Mouse (Mus musculus) midbrain, embryonic 10.5 days (tissue): ENCODE data around the gene Rapgef3. TPM values are rescaled to one million over a fixed set of nuclear protein-coding genes. Genes with fewer than 3 reads are reported as not detected.
A peak's percentile ranks its signal among the peaks of the same experiment; 100 is the strongest.

ENCODE experiments used
- DNase-seq: peaks from one replicate; pipeline ENCODE4 v3.0.0-alpha.2; 2017; ENCODE audit warnings: low spot score
- H3K27ac ChIP-seq: fragments of 300-500 bp; sonication (generic); replicated peaks from 2 replicates; pipeline ENCODE4 v1.5.1; 2016; ENCODE audit warnings: mild to moderate bottlenecking
- H3K27me3 ChIP-seq: fragments of 300-500 bp; sonication (generic); 2 replicates; pipeline ENCODE4 v1.6.1; 2016; ENCODE audit warnings: low read depth, mild to moderate bottlenecking; ENCODE audit not compliant: poor library complexity, severe bottlenecking
- H3K36me3 ChIP-seq: fragments of 300-500 bp; sonication (generic); 2 replicates; pipeline ENCODE4 v1.6.1; 2016; ENCODE audit warnings: mild to moderate bottlenecking, moderate library complexity
- H3K4me1 ChIP-seq: fragments of 300-500 bp; sonication (generic); 2 replicates; pipeline ENCODE4 v1.6.1; 2016
- H3K4me3 ChIP-seq: fragments of 300-500 bp; sonication (generic); 2 replicates; pipeline ENCODE4 v1.5.1; 2016; ENCODE audit warnings: mild to moderate bottlenecking, moderate library complexity
- H3K9me3 ChIP-seq: fragments of 300-500 bp; sonication (generic); replicated peaks from 2 replicates; pipeline ENCODE4 v1.6.1; 2016; ENCODE audit warnings: mild to moderate bottlenecking
- WGBS: fragments of 180-500 bp; shearing (Covaris S2); methylation state at CpG from one replicate; pipeline ENCODE4 v1.1.7; 2016; 5-methylcytosine and 5-hydroxymethylcytosine counted together
- polyA plus RNA-seq: library from polyadenylated mRNA; unstranded; fragments of >200 nt; fragmentation: Nextera tagmentation; extraction: Ambion mirVana; gene quantifications from 2 replicates; pipeline ENCODE4 v1.2.1, GENCODE M21; 2016

Gene Rapgef3
- polyA plus RNA-seq, result 5.3 and 6.0 TPM in 2 replicates

GRCm38 (mm10) chr15:97767280-97768186 lies at the start of gene Rapgef3:
TSS of gene Rapgef3 (minus strand) at chr15:97767972.
- H3K4me3 ChIP-seq, result peak within 1 kb of the TSS; percentile 61
- no peaks in the 10 kb centered on the region for H3K36me3 ChIP-seq
- H3K27ac ChIP-seq, result peak within 1 kb of the TSS; percentile 79
- peaks cover 86% of the 10 kb centered on the region for H3K27me3 ChIP-seq
- DNase-seq, result peak; percentile 81
- under 1% methylated on average over 44 of the region's 44 CpGs for WGBS
- H3K9me3 ChIP-seq, result no peaks in the 10 kb centered on the region
- H3K4me1 ChIP-seq, result peaks cover 52% of the 10 kb centered on the region

GRCm38 (mm10) chr15:97816199-97816994 lies 48.6 kb upstream of the Rapgef3 start:
- Histone ChIP-seq H3K9me3 (no peaks in the 10 kb centered on the region), H3K4me1 (peaks cover 41% of the 10 kb centered on the region), H3K27ac (no peak overlapping the region), H3K27me3 (no peaks in the 10 kb centered on the region), H3K4me3 (no peak overlapping the region), H3K36me3 (peaks cover 22% of the 10 kb centered on the region)
- DNase-seq, result no peak
- 90% methylated on average over 17 of the region's 17 CpGs for WGBS

DNA sequence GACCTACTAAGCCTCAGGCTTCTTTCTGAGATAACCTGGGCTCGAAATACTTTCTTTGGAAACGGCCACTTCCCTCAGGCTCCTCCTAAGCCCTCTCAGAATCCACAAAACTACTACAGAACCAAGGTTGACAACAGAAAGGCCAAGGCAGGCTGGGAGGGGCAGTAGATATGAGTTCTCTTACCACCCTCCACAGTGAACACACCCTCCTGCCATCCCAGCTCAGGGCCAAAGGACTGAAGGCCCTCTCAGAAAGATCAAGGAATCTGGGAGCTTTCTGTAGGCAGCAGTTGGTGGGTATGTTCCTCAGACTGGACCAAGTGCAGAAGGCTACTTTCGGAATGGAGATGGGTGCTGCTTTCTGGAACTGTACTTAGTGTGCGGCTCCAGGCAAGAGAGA lies 47.5 kb upstream of the Rapgef3 start:
- DNase-seq, result no peak
- Histone ChIP-seq H3K27ac (no peak overlapping the region), H3K9me3 (no peaks in the 10 kb centered on the region), H3K4me1 (peaks cover 37% of the 10 kb centered on the region), H3K4me3 (no peak overlapping the region), H3K27me3 (no peaks in the 10 kb centered on the region), H3K36me3 (peaks cover 24% of the 10 kb centered on the region)
- 93% methylated on average over 4 of the region's 4 CpGs for WGBS

GRCm38 (mm10) chr15:97814703-97815102 lies 46.9 kb upstream of the Rapgef3 start:
- peak overlapping the region; percentile 14; the same call in 1 of the 2 replicates for H3K27ac ChIP-seq
- 61% methylated on average over 5 of the region's 5 CpGs for WGBS
- H3K4me1 ChIP-seq, result peaks cover 37% of the 10 kb centered on the region

GRCm38 (mm10) chr15:97813452-97814204 lies 45.9 kb upstream of the Rapgef3 start:
- no peaks in the 10 kb centered on the region for H3K27me3 ChIP-seq
- no peak overlapping the region for H3K4me3 ChIP-seq
- no peaks in the 10 kb centered on the region for H3K9me3 ChIP-seq
- H3K27ac ChIP-seq, result peak overlapping the region; percentile 64
- no peak for DNase-seq
- peaks cover 37% of the 10 kb centered on the region for H3K4me1 ChIP-seq
- peaks cover 34% of the 10 kb centered on the region for H3K36me3 ChIP-seq
- WGBS, result 51% methylated on average over 21 of the region's 21 CpGs

More at GRCm38 (mm10) chr15:97814703-97815102, 46.9 kb upstream of the Rapgef3 start:
- no peak overlapping the region for H3K4me3 ChIP-seq
- H3K27me3 ChIP-seq, result no peaks in the 10 kb centered on the region
- H3K36me3 ChIP-seq, result peaks cover 24% of the 10 kb centered on the region
- H3K9me3 ChIP-seq, result no peaks in the 10 kb centered on the region
- DNase-seq, result no peak

GRCm38 (mm10) chr15:97812875-97813274 lies 45.1 kb upstream of the Rapgef3 start:
- H3K9me3 ChIP-seq, result no peaks in the 10 kb centered on the region
- no peak for DNase-seq
- peak overlapping the region; percentile 64; the same call in 1 of the 2 replicates for H3K27ac ChIP-seq
- no peaks in the 10 kb centered on the region for H3K27me3 ChIP-seq
- H3K36me3 ChIP-seq, result peaks cover 42% of the 10 kb centered on the region
- 78% methylated on average over 7 of the region's 7 CpGs for WGBS
- H3K4me1 ChIP-seq, result peaks cover 32% of the 10 kb centered on the region
- no peak overlapping the region for H3K4me3 ChIP-seq

DNA sequence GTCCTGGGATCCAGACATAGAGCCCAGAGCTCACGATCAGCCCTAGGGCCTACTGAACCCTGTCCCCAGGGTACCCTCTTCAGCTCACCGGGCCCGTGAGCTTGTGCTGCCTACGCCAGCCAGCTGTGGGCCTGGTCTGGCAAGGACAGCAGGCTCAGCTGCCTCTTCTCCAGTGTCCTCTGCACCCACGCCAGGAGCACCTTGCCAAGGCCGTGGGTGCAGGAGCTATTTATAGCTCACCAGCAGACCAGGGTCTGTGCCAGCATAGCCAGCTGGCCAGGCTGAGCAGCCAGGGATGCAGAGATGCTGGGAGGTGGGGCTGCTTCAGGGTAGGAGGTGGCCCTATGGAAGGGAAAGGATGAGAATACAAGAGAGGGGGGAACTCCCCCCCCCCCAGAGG lies 44.4 kb upstream of the Rapgef3 start:
- no peak for DNase-seq
- H3K27ac ChIP-seq, result peak overlapping the region; percentile 64; the same call in 1 of the 2 replicates
- H3K9me3 ChIP-seq, result no peaks in the 10 kb centered on the region
- WGBS, result 83% methylated on average over 6 of the region's 6 CpGs
- peaks cover 32% of the 10 kb centered on the region for H3K4me1 ChIP-seq
- no peaks in the 10 kb centered on the region for H3K27me3 ChIP-seq
- H3K36me3 ChIP-seq, result peaks cover 49% of the 10 kb centered on the region
- H3K4me3 ChIP-seq, result no peak overlapping the region

DNA sequence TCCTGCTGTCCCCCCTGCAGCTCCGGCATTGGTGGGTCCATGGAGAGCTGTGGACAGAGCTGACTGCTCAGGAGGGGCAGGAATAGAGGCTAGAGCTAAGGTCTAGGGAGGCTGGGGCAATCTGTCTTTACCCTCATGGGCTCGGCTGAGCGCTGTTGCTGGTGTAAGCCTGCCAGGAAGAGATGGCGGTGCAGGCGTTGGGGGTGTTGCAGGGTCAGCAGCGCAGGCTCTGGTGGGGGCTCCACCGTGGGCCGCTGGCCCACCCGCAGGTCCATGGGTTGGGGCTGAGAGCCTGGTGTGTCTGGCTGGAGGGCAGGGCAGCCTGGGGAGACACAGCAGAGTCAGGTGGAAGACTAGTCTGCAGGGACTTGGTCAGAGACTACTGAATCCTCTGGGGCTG lies 43.5 kb upstream of the Rapgef3 start:
- no peaks in the 10 kb centered on the region for H3K9me3 ChIP-seq
- peaks cover 36% of the 10 kb centered on the region for H3K4me1 ChIP-seq
- no peak for DNase-seq
- 0 out of 2 replicates have a peak overlapping the region, but pooled peaks have one; percentile 15 for H3K27ac ChIP-seq
- no peaks in the 10 kb centered on the region for H3K27me3 ChIP-seq
- H3K36me3 ChIP-seq, result peaks cover 52% of the 10 kb centered on the region
- WGBS, result 87% methylated on average over 9 of the region's 9 CpGs
- no peak overlapping the region for H3K4me3 ChIP-seq

DNA sequence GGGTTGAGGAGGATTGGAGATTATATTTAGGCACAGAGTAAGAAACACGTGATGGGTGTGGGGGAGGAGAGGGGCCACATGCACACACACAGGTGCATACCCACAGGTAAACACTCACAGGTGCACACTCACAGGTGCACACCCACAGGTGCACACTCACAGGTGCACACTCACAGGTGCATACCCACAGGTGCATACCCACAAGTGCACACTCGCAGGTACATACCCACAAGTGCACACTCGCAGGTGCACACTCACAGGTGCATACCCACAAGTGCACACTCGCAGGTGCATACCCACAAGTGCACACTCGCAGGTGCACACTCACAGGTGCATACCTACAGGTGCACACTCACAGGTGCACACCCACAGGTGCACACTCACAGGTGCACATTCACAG lies 42.6 kb upstream of the Rapgef3 start:
- Histone ChIP-seq H3K4me1 (peaks cover 38% of the 10 kb centered on the region), H3K27me3 (no peaks in the 10 kb centered on the region), H3K9me3 (no peaks in the 10 kb centered on the region), H3K4me3 (no peak overlapping the region), H3K36me3 (peaks cover 56% of the 10 kb centered on the region), H3K27ac (no peak overlapping the region)
- 88% methylated on average over 5 of the region's 5 CpGs for WGBS
- no peak for DNase-seq

GRCm38 (mm10) chr15:97809942-97810341 lies 42.2 kb upstream of the Rapgef3 start:
- peaks cover 58% of the 10 kb centered on the region for H3K36me3 ChIP-seq
- H3K4me1 ChIP-seq, result peaks cover 37% of the 10 kb centered on the region
- no peak overlapping the region for H3K4me3 ChIP-seq
- no peak overlapping the region for H3K27ac ChIP-seq
- H3K9me3 ChIP-seq, result no peaks in the 10 kb centered on the region
- 88% methylated on average over 5 of the region's 5 CpGs for WGBS
- H3K27me3 ChIP-seq, result no peaks in the 10 kb centered on the region
- no peak for DNase-seq

GRCm38 (mm10) chr15:97809206-97809605 lies 41.4 kb upstream of the Rapgef3 start:
- Histone ChIP-seq H3K27ac (no peak overlapping the region), H3K9me3 (no peaks in the 10 kb centered on the region), H3K4me1 (peaks cover 29% of the 10 kb centered on the region), H3K27me3 (no peaks in the 10 kb centered on the region), H3K36me3 (peaks cover 65% of the 10 kb centered on the region), H3K4me3 (no peak overlapping the region)
- no peak for DNase-seq
- 86% methylated on average over 14 of the region's 14 CpGs for WGBS

DNA sequence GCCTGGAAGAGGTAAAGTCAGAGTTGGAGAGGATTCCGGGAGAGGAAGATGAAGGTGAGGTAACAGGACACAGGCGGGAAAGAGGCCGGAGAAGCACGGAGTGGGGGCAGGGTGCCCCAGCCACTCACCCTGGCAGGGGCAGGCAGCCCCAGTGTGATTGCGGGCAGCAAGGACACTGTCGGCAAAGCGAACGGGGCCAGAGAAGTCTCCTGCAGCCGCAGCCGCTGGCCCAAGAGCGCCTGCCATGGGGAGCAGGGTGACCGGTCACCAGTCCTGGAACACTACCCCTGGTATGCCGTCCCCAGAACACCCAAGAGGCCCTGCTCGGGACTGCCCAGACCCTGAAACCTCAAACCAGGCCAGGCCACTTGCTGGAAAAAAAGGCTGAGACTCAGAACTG lies 40.8 kb upstream of the Rapgef3 start:
- DNase-seq, result no peak
- 83% methylated on average over 14 of the region's 14 CpGs for WGBS
- Histone ChIP-seq H3K9me3 (no peaks in the 10 kb centered on the region), H3K4me1 (peaks cover 22% of the 10 kb centered on the region), H3K36me3 (peaks cover 68% of the 10 kb centered on the region), H3K27ac (no peak overlapping the region), H3K4me3 (no peak overlapping the region), H3K27me3 (no peaks in the 10 kb centered on the region)
